Mouse (Mus musculus): ENCODE data around the gene Strc.

DNA sequence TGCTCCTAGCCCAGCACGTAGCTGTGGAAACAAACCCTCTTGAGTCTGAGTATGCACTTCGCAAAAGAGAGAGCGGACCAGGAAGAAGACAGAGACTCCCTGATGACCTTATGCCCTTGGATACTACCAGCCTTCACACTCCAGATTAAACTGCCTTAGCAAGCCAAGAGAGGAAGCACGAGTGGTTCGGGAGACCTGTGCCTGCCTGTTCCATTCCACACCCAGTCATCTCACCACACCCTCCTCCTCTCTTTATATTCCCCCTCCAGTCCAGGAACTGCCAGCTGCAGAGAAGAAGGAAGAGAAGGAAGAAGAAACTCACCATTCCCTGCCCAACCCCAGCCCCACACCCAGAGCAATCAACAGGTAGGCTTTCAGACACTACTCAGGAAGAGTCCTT is 29.5 kb downstream of the Strc start, which contains the start of gene Ckmt1:
- TF ChIP-seq GATA1 (IDR thresholded peaks at IDR 0.05; ENCODE audit: borderline replicate concordance, low read length) (no peak), FLI1 (IDR thresholded peaks at IDR 0.05; ENCODE audit: low read length) (no peak)
